Mouse (Mus musculus) mesoderm, embryonic 11.5 days (tissue): ENCODE measurements around the gene Gm3173.
"Not testable (repeated sequence)": the region's sequence is repeated elsewhere in the genome, so short reads cannot be mapped to it uniquely, and the experiment has no call there.

ENCODE experiments used
- DNase-seq: peaks from one replicate; pipeline ENCODE4 v3.0.0-alpha.2; 2012; ENCODE audit warnings: low read depth, low spot score

The Gm3173 gene

GRCm38 (mm10) chr14:4430692-4431091, at the start of gene Gm3173:
Gene Gm3173, plus strand, starts transcription at chr14:4430992.
- not testable (repeated sequence) for DNase-seq

GRCm38 (mm10) chr14:4385606-4386005, 45.2 kb upstream of the Gm3173 start:
- not testable (repeated sequence) for DNase-seq

GRCm38 (mm10) chr14:4392841-4393530, 37.8 kb upstream of the Gm3173 start:
- not testable (repeated sequence) for DNase-seq

GRCm38 (mm10) chr14:4397226-4397625, 33.6 kb upstream of the Gm3173 start, which contains the start of gene Gm3159:
Gene Gm3159, plus strand, starts transcription at chr14:4397526.
- DNase-seq, result not testable (repeated sequence)

- DNase-seq, result not testable (repeated sequence)
These were observed 32.2 kb upstream of the Gm3173 start for GRCm38 (mm10) chr14:4398624-4399023.

- DNase-seq, result not testable (repeated sequence)
These were observed 30.5 kb upstream of the Gm3173 start for GRCm38 (mm10) chr14:4400115-4400789.

- DNase-seq, result not testable (repeated sequence)
These were observed 29.5 kb upstream of the Gm3173 start for GRCm38 (mm10) chr14:4401245-4401644.

- not testable (repeated sequence) for DNase-seq
These were observed 27.0 kb upstream of the Gm3173 start for GRCm38 (mm10) chr14:4403840-4404239.

GRCm38 (mm10) chr14:4409939-4410338, 20.9 kb upstream of the Gm3173 start:
- DNase-seq, result not testable (repeated sequence)

- DNase-seq, result peak; percentile 1
These were observed 15.6 kb upstream of the Gm3173 start, which contains the start of gene Gm3164 for GRCm38 (mm10) chr14:4414965-4415835. Gene Gm3164, plus strand, starts transcription at chr14:4415448.

- not testable (repeated sequence) for DNase-seq
These were observed 50.7 kb downstream of the Gm3173 start, which contains the start of gene Gm3182 for GRCm38 (mm10) chr14:4481445-4481844. Gene Gm3182, plus strand, starts transcription at chr14:4481745.

GRCm38 (mm10) chr14:4499425-4499824, 68.6 kb downstream of the Gm3173 start:
- DNase-seq, result not testable (repeated sequence)

- not testable (repeated sequence) for DNase-seq
These were observed 124.3 kb downstream of the Gm3173 start, which contains the start of gene Gm3047 for GRCm38 (mm10) chr14:4555105-4555504. Gene Gm3047, plus strand, starts transcription at chr14:4555405.
